Mouse (Mus musculus) kidney, adult 2 months (tissue): ENCODE measurements around the gene Lrp11.

Experiments
- CTCF ChIP-seq: fragments of 200-500 bp; conservative IDR thresholded peaks from 2 replicates; pipeline ENCODE4 v1.5.1; 2011; ENCODE audit warnings: low read depth, mild to moderate bottlenecking, control low read depth, low read length, moderate library complexity, mixed read lengths; ENCODE audit not compliant: insufficient read depth, insufficient read length
- POLR2A ChIP-seq: fragments of 200-500 bp; IDR thresholded peaks from one replicate; pipeline ENCODE4 v1.6.1; 2011; ENCODE audit warnings: low read depth, low read length, control low read depth

GRCm38 (mm10) chr10:7623861-7624518 lies 34.4 kb downstream of the Lrp11 start:
- TF ChIP-seq CTCF (no peak), POLR2A (no peak)
